Mouse (Mus musculus) kidney, adult 18-20 months (tissue): ENCODE results near the gene Pkp4.
"Not testable (repeated sequence)": the region's sequence is repeated elsewhere in the genome, so short reads cannot be mapped to it uniquely, and the experiment has no call there.

Source experiments
- DNase-seq: peaks from one replicate; pipeline ENCODE4 v3.0.0; 2021

Pkp4 gene

GRCm38 (mm10) chr2:59389971-59390370, 229.3 kb downstream of the Pkp4 start:
- DNase-seq = no peak

- DNase-seq = no peak
Measured at GRCm38 (mm10) chr2:59393177-59393576, 232.5 kb downstream of the Pkp4 start.

DNA sequence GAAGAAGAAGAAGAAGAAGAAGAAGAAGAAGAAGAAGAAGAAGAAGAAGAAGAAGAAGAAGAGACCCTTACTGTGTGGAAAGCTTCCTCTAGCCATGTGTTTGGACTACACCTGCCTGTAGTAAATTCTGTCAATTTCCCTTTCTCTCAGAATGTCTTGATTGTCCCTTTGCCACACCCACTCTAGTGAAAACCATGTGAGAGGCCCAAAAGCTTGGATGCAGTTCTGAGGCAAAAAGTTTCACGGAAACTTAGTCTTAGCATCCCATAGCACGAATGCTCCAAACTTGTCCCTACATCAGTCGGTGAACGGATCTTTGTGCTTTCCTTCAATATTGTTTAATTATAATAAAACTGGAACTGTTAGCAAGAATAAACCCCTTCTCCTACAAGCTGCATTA, 234.0 kb downstream of the Pkp4 start:
- DNase-seq = no peak

GRCm38 (mm10) chr2:59395160-59395650, 234.6 kb downstream of the Pkp4 start:
- DNase-seq = not testable (repeated sequence)

DNA sequence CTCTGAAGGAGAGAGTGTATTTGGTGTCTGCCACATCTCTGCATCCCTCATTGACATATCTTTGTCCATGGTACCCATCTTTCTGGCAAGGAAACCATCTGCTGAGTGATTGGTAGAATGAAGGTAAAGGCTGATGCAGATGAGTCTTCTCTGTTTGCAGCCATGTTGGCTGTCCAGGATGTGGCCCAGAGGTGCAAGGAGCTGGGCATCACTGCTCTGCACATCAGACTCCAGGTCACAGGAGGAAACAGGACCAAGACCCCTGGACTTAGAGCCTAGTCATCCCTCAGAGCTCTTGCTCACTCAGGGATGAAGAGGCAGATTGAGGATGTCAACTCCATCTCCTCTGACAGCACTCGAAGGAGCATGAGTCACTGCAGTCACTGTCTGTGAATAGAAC, 235.9 kb downstream of the Pkp4 start:
- DNase-seq = no peak

- no peak for DNase-seq
Measured at GRCm38 (mm10) chr2:59397531-59397930, 236.9 kb downstream of the Pkp4 start.

DNA sequence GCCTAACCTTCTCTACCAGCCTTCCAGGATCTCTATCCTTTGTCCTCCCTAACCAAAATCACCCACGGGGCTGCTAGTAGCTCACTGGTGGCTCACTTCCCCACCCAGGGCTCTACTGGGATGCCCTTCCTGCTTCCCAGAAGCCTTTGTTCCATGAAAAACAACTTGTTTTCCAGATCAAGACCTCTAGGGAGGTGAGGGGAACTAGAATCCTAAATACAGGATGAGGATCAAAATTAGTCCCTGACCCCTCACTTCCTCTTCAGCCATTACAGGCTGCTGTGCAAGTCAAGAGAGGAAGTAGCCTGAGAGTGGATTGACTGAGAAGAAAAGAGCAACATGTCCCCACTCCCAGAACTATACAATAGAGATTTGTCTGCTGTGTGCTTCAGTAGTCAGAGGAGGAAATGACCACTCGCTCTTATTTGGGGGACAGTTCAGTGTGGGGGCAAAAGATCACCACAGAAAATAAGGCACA, 240.3 kb downstream of the Pkp4 start:
- no peak for DNase-seq

DNA sequence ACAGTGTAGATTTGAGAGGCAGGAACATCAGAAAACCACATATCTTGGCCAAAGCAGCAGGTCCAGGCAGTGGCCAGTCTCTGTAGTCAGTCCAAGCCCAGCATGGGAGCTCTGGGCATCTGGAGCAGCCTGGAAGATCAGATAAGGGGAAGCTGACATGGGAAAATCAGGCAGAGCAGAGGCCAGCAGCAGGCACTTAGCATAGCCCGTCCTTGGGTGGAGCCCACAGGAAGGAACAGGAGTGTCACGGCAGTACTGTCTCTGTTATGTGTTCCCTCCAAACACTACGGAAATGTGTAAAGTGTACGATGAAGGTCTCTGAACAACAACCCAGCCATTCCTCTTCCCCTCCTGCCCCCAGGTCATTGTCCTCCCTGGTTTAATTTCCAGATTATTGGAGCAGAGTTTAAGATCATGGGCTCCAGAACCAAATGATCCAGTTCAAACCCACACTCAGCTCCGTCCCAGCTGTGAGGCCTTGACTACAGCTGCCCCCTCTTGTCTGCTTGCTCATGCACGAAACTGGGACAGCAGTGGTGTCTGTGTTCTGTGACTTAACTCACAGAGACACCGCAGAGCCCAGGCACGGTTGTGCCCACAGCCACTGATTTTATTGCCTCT, 241.3 kb downstream of the Pkp4 start:
- peak; percentile 42 for DNase-seq

DNA sequence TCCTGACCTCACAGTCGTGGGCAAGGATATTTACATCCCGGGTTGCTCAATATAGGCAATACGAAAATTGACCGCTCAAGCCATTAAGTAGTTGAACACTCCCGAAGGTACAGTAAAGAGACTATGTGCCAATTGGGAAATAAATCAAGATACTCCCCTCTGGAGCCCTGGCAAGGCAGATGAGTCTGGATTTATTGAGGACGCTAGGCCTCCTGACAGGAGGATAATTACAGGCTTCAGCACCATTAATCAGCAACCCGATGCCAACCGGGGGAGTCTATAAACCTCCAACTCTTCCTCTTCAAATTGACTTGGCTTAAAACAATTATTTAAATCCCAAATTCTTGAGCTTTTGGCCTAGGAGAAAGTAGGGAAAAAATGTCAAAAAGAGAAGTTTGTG, 243.4 kb downstream of the Pkp4 start:
- no peak for DNase-seq
